Mouse (Mus musculus): ENCODE measurements around the gene Ier2. TPM values are rescaled to one million over a fixed set of nuclear protein-coding genes. Genes with fewer than 3 reads are reported as not detected.

Gene Ier2
- polyA plus RNA-seq, 1 experiment = 15.1 TPM

- WGBS = 86% methylated on average over 4 of the region's 4 CpGs
- DNase-seq = no peak
- H3K27ac ChIP-seq (ENCODE audit: insufficient read depth, low read length) = no peak overlapping the region
- H3K27me3 ChIP-seq (ENCODE audit: control insufficient read depth, insufficient read depth, low read length) = no peaks in the 10 kb centered on the region
- no peak for TF ChIP-seq CTCF (IDR thresholded peaks at IDR 0.05; ENCODE audit: borderline replicate concordance, insufficient read depth, low read depth, low read length)
- no peak for TF ChIP-seq POLR2A (IDR thresholded peaks at IDR 0.05; ENCODE audit: borderline replicate concordance, insufficient read depth, low read length)
- H3K4me1 ChIP-seq (ENCODE audit: control insufficient read depth, insufficient read depth, low read length) = no peaks in the 10 kb centered on the region
- H3K4me3 ChIP-seq (replicated peaks; ENCODE audit: insufficient read depth, low read depth, low read length) = no peak overlapping the region
These were observed 30.7 kb upstream of the Ier2 start for GRCm38 (mm10) chr8:84693332-84693731.

DNA sequence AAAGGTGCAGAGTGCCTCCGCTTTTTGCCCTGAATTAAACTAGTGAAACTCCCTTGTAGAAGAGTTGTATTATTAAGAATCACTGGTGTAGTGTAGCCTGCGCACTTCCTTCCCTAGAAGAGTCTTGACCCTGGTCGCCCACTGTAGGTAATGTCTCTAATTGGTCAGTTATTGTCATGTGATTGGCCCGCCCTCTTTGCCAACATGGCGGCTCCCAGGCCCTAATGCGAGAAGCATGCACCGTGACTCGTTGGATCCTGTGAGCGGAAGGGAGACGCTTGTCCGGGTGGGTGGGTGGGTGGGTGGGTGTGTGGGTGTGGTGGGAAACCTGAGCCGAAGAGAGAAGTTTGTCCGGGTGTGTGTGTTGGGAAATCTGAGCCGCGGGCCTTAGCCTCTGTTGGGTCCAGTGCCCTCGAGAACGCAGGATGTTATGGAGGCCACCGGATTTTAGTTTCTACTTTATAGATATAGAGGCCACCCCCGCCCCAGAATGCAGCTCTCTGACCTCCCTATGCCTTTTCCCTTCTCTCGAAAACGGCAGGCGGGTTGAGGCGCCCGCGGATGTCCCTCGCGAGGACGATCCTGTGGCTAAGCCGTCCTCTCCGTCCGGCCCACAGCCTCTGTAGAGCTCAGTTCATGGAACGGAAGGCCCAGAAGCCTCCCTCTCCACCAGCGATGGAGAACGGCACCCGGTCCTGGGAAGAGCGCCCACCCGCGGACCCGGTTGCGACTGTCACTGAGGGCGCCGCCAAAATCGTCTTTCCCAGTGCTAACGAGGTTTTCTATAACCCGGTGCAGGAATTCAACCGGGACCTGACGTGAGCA lies 26.7 kb upstream of the Ier2 start:
- WGBS = under 1% methylated on average over 47 of the region's 47 CpGs
- Histone ChIP-seq H3K27me3 (ENCODE audit: control insufficient read depth, insufficient read depth, low read length) (no peaks in the 10 kb centered on the region), H3K4me1 (ENCODE audit: control insufficient read depth, insufficient read depth, low read length) (peaks cover 15% of the 10 kb centered on the region), H3K27ac (ENCODE audit: insufficient read depth, low read length) (no peak overlapping the region), H3K4me3 (replicated peaks; ENCODE audit: insufficient read depth, low read depth, low read length) (peak overlapping the region; percentile 75)
- peak; percentile 90 to 94 for DNase-seq
- no peak for TF ChIP-seq POLR2A (IDR thresholded peaks at IDR 0.05; ENCODE audit: borderline replicate concordance, insufficient read depth, low read length)
- TF ChIP-seq CTCF (IDR thresholded peaks at IDR 0.05; ENCODE audit: borderline replicate concordance, insufficient read depth, low read depth, low read length) = no peak

DNA sequence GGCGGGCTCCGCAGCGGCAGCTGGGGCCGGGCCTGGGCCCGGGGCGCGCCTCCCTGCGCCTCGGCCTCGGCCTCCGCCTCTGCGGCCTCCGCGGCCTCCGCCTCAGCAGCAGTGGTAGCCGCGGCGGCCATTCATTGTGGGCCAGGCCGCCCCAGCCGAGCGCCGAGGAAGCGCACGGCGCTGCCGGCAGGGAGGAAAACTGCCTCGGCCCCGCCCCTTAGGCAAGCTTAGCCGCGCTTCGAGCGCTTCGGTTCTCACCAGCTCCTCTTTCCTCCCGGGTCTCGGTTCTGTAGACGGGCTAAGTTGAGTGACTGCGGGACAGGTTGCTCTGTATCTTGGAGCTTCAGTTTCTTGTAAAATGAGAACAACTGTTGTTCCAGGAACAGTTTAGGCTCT lies 25.1 kb upstream of the Ier2 start, which contains the start of gene Nacc1:
Gene Nacc1, minus strand, starts transcription at position 158 of the 396 bp plus-strand sequence.
- Histone ChIP-seq H3K4me1 (ENCODE audit: control insufficient read depth, insufficient read depth, low read length) (peaks cover 18% of the 10 kb centered on the region), H3K27ac (ENCODE audit: insufficient read depth, low read length) (peak within 1 kb of the TSS; percentile 93), H3K4me3 (replicated peaks; ENCODE audit: insufficient read depth, low read depth, low read length) (peak within 1 kb of the TSS; percentile 88), H3K27me3 (ENCODE audit: control insufficient read depth, insufficient read depth, low read length) (no peaks in the 10 kb centered on the region)
- DNase-seq = peak; percentile 88 to 90
- TF ChIP-seq POLR2A (IDR thresholded peaks at IDR 0.05; ENCODE audit: borderline replicate concordance, insufficient read depth, low read length) = peak; percentile 48; the same call in 1 of the 2 replicates
- TF ChIP-seq CTCF (IDR thresholded peaks at IDR 0.05; ENCODE audit: borderline replicate concordance, insufficient read depth, low read depth, low read length) = no peak
- WGBS = under 1% methylated on average over 37 of the region's 37 CpGs

- WGBS = 2% methylated on average over 56 of the region's 62 CpGs
- Histone ChIP-seq H3K4me1 (ENCODE audit: control insufficient read depth, insufficient read depth, low read length) (peaks cover 18% of the 10 kb centered on the region), H3K27ac (ENCODE audit: insufficient read depth, low read length) (peak overlapping the region; percentile 93), H3K27me3 (ENCODE audit: control insufficient read depth, insufficient read depth, low read length) (no peaks in the 10 kb centered on the region), H3K4me3 (replicated peaks; ENCODE audit: insufficient read depth, low read depth, low read length) (peak overlapping the region; percentile 88)
- DNase-seq = peak in 1 of 2 experiments; percentile 29
- TF ChIP-seq CTCF (IDR thresholded peaks at IDR 0.05; ENCODE audit: borderline replicate concordance, insufficient read depth, low read depth, low read length) (no peak), POLR2A (IDR thresholded peaks at IDR 0.05; ENCODE audit: borderline replicate concordance, insufficient read depth, low read length) (no peak)
These were observed 24.5 kb upstream of the Ier2 start for GRCm38 (mm10) chr8:84687003-84687704.

GRCm38 (mm10) chr8:84686191-84687002 lies 23.7 kb upstream of the Ier2 start, which contains the start of gene Trmt1:
Gene Trmt1, plus strand, starts transcription at chr8:84686307.
- Histone ChIP-seq H3K27me3 (ENCODE audit: control insufficient read depth, insufficient read depth, low read length) (no peaks in the 10 kb centered on the region), H3K27ac (ENCODE audit: insufficient read depth, low read length) (peak within 1 kb of the TSS; percentile 38), H3K4me3 (replicated peaks; ENCODE audit: insufficient read depth, low read depth, low read length) (peak within 1 kb of the TSS; percentile 88), H3K4me1 (ENCODE audit: control insufficient read depth, insufficient read depth, low read length) (peaks cover 18% of the 10 kb centered on the region)
- 5% methylated on average over 20 of the region's 20 CpGs for WGBS
- DNase-seq = peak in 1 of 2 experiments; percentile 44
- TF ChIP-seq CTCF (IDR thresholded peaks at IDR 0.05; ENCODE audit: borderline replicate concordance, insufficient read depth, low read depth, low read length) = no peak
- no peak for TF ChIP-seq POLR2A (IDR thresholded peaks at IDR 0.05; ENCODE audit: borderline replicate concordance, insufficient read depth, low read length)

- Histone ChIP-seq H3K27me3 (ENCODE audit: control insufficient read depth, insufficient read depth, low read length) (no peaks in the 10 kb centered on the region), H3K4me3 (replicated peaks; ENCODE audit: insufficient read depth, low read depth, low read length) (no peak overlapping the region), H3K4me1 (ENCODE audit: control insufficient read depth, insufficient read depth, low read length) (peaks cover 18% of the 10 kb centered on the region), H3K27ac (ENCODE audit: insufficient read depth, low read length) (no peak overlapping the region)
- TF ChIP-seq CTCF (IDR thresholded peaks at IDR 0.05; ENCODE audit: borderline replicate concordance, insufficient read depth, low read depth, low read length) = no peak
- no peak for TF ChIP-seq POLR2A (IDR thresholded peaks at IDR 0.05; ENCODE audit: borderline replicate concordance, insufficient read depth, low read length)
- 12% methylated on average over 3 of the region's 3 CpGs for WGBS
- DNase-seq = no peak
These were observed 21.9 kb upstream of the Ier2 start for GRCm38 (mm10) chr8:84684537-84684936.

GRCm38 (mm10) chr8:84682257-84682656 lies 19.6 kb upstream of the Ier2 start:
- H3K27ac ChIP-seq (ENCODE audit: insufficient read depth, low read length) = no peak overlapping the region
- 80% methylated on average over 2 of the region's 2 CpGs for WGBS
- no peak for DNase-seq
- no peak overlapping the region for H3K4me3 ChIP-seq (replicated peaks; ENCODE audit: insufficient read depth, low read depth, low read length)
- TF ChIP-seq POLR2A (IDR thresholded peaks at IDR 0.05; ENCODE audit: borderline replicate concordance, insufficient read depth, low read length) (no peak), CTCF (IDR thresholded peaks at IDR 0.05; ENCODE audit: borderline replicate concordance, insufficient read depth, low read depth, low read length) (no peak)
- H3K27me3 ChIP-seq (ENCODE audit: control insufficient read depth, insufficient read depth, low read length) = no peaks in the 10 kb centered on the region
- H3K4me1 ChIP-seq (ENCODE audit: control insufficient read depth, insufficient read depth, low read length) = peaks cover 18% of the 10 kb centered on the region

All from cerebellum, adult 2 months (tissue).